Mouse (Mus musculus) bone marrow, adult 2 months (tissue): ENCODE measurements around the gene Gsdme.

Experiments
- CTCF ChIP-seq: fragments of 200-500 bp; IDR thresholded peaks from 2 replicates; pipeline ENCODE4 v1.5.1; 2011; ENCODE audit warnings: low read length, control low read depth; ENCODE audit not compliant: control insufficient read depth, insufficient read depth
- POLR2A ChIP-seq: fragments of 200-500 bp; IDR thresholded peaks from 2 replicates; pipeline ENCODE4 v1.6.1; 2011; ENCODE audit warnings: low read depth, mild to moderate bottlenecking, control low read depth, low read length, borderline replicate concordance; ENCODE audit not compliant: control insufficient read depth

- TF ChIP-seq POLR2A (no peak), CTCF (no peak)
These were observed 40.1 kb downstream of the Gsdme start for GRCm38 (mm10) chr6:50223606-50224005.
